Mouse (Mus musculus) myocyte (in vitro differentiated cells): ENCODE results near the gene Lypla2. TPM values are rescaled to one million over a fixed set of nuclear protein-coding genes. Genes with fewer than 3 reads are reported as not detected.

Source experiments
- H3K27me3 ChIP-seq: one replicate; pipeline ENCODE4 v1.6.1; 2011; ENCODE audit not compliant: control insufficient read depth, insufficient read depth, insufficient read length
- H3K36me3 ChIP-seq: one replicate; pipeline ENCODE4 v1.6.1; 2011; ENCODE audit not compliant: control insufficient read depth, insufficient read depth
- H3K4me2 ChIP-seq: one replicate; pipeline ENCODE4 v1.6.1; 2011; ENCODE audit warnings: low read depth, control low read depth
- H3K4me3 ChIP-seq: one replicate; pipeline ENCODE4 v1.5.1; 2011; ENCODE audit warnings: mild to moderate bottlenecking, control low read depth, moderate library complexity
- H3K79me2 ChIP-seq: one replicate; pipeline ENCODE4 v1.6.1; 2011; ENCODE audit not compliant: control insufficient read depth, insufficient read depth
- H3ac ChIP-seq: one replicate; pipeline ENCODE4 v1.6.1; 2011; ENCODE audit not compliant: control insufficient read depth, insufficient read length
- CEBPB ChIP-seq: IDR thresholded peaks from 2 replicates; pipeline ENCODE4 v1.6.1; 2011; ENCODE audit warnings: mild to moderate bottlenecking, moderate library complexity; ENCODE audit not compliant: poor library complexity, insufficient read depth, severe bottlenecking
- E2F4 ChIP-seq: IDR thresholded peaks from one replicate; pipeline ENCODE4 v1.6.1; 2011; ENCODE audit warnings: mild to moderate bottlenecking, control low read depth, moderate library complexity; ENCODE audit not compliant: insufficient read depth
- MAX ChIP-seq: IDR thresholded peaks from one replicate; pipeline ENCODE4 v1.6.1; 2011; ENCODE audit warnings: low read depth, mild to moderate bottlenecking, control low read depth
- MYOD1 ChIP-seq, 3 experiments: IDR thresholded peaks; one replicate each; pipeline ENCODE4 v1.6.1; 2011; ENCODE audit warnings: control low read depth in 2 of 3, low read depth in 2 of 3, mild to moderate bottlenecking in 2 of 3, moderate library complexity in 1 of 3; ENCODE audit not compliant: insufficient read length in 2 of 3, control insufficient read depth in 1 of 3
- MYOG ChIP-seq, 3 experiments: IDR thresholded peaks; one replicate each; pipeline ENCODE4 v1.6.1; 2011; ENCODE audit warnings: control low read depth in 2 of 3, low read depth in 2 of 3, mild to moderate bottlenecking in 2 of 3; ENCODE audit not compliant: insufficient read length in 2 of 3, control insufficient read depth in 1 of 3, insufficient read depth in 1 of 3
- POLR2A ChIP-seq: IDR thresholded peaks from one replicate; pipeline ENCODE4 v1.6.1; 2011; ENCODE audit warnings: low read depth, mild to moderate bottlenecking, control low read depth, moderate library complexity; ENCODE audit not compliant: insufficient read length
- POLR2AphosphoS2 ChIP-seq: IDR thresholded peaks from one replicate; pipeline ENCODE4 v1.6.1; 2011; ENCODE audit warnings: low read depth, control low read depth; ENCODE audit not compliant: insufficient read length
- REST ChIP-seq: IDR thresholded peaks from one replicate; pipeline ENCODE4 v1.6.1; 2011; ENCODE audit warnings: mild to moderate bottlenecking, control low read depth, moderate library complexity; ENCODE audit not compliant: insufficient read depth, insufficient read length
- SRF ChIP-seq: IDR thresholded peaks from one replicate; pipeline ENCODE4 v1.6.1; 2011; ENCODE audit warnings: low read depth; ENCODE audit not compliant: control insufficient read depth, insufficient read length
- TCF12 ChIP-seq: IDR thresholded peaks from one replicate; pipeline ENCODE4 v1.6.1; 2011; ENCODE audit warnings: mild to moderate bottlenecking, control low read depth; ENCODE audit not compliant: poor library complexity, insufficient read depth, severe bottlenecking
- TCF3 ChIP-seq: IDR thresholded peaks from one replicate; pipeline ENCODE4 v1.6.1; 2011; ENCODE audit warnings: low read depth, control low read depth; ENCODE audit not compliant: insufficient read length
- USF1 ChIP-seq: IDR thresholded peaks from one replicate; pipeline ENCODE4 v1.6.1; 2011; ENCODE audit warnings: low read depth, mild to moderate bottlenecking, control low read depth, moderate library complexity
- polyA plus RNA-seq: library from polyadenylated mRNA; unstranded; fragments of >200 nt; fragmentation: generic; extraction: Trizol; gene quantifications from one replicate; pipeline ENCODE4 v1.2.1, GENCODE M21; 2012; ENCODE audit warnings: missing spikeins

Lypla2 gene
- polyA plus RNA-seq, 1 experiment: 60.9 TPM

GRCm38 (mm10) chr4:135958354-135958753 lies 14.1 kb downstream of the Lypla2 start:
- no peak overlapping the region for H3K4me2 ChIP-seq
- peaks cover 5% of the 10 kb centered on the region for H3K36me3 ChIP-seq
- TF ChIP-seq TCF3: no peak
- TF ChIP-seq E2F4: no peak
- no peak for TF ChIP-seq USF1
- TF ChIP-seq REST: no peak
- no peak for TF ChIP-seq CEBPB
- TF ChIP-seq TCF12: no peak
- no peak for TF ChIP-seq POLR2A
- TF ChIP-seq MYOG (IDR thresholded peaks at IDR 0.05; ENCODE audit: control insufficient read depth in 1 of 3, insufficient read depth in 1 of 3, insufficient read length in 2 of 3, low read depth in 2 of 3): no peak
- no peak for TF ChIP-seq SRF
- no peak for TF ChIP-seq POLR2AphosphoS2
- TF ChIP-seq MYOD1 (IDR thresholded peaks at IDR 0.05; ENCODE audit: control insufficient read depth in 1 of 3, insufficient read length in 2 of 3, low read depth in 2 of 3): no peak
- no peak for TF ChIP-seq MAX
- H3K79me2 ChIP-seq: no peaks in the 10 kb centered on the region
- no peak overlapping the region for H3ac ChIP-seq
- no peak overlapping the region for H3K4me3 ChIP-seq
- no peaks in the 10 kb centered on the region for H3K27me3 ChIP-seq

- peaks cover 5% of the 10 kb centered on the region for H3K36me3 ChIP-seq
- TF ChIP-seq TCF12 (no peak), CEBPB (no peak), REST (no peak), MYOG (IDR thresholded peaks at IDR 0.05; ENCODE audit: control insufficient read depth in 1 of 3, insufficient read depth in 1 of 3, insufficient read length in 2 of 3, low read depth in 2 of 3) (no peak), MAX (no peak), POLR2AphosphoS2 (no peak), E2F4 (no peak), USF1 (no peak), TCF3 (no peak), MYOD1 (IDR thresholded peaks at IDR 0.05; ENCODE audit: control insufficient read depth in 1 of 3, insufficient read length in 2 of 3, low read depth in 2 of 3) (no peak), POLR2A (no peak)
- no peak overlapping the region for H3K4me3 ChIP-seq
- no peak overlapping the region for H3K4me2 ChIP-seq
- no peaks in the 10 kb centered on the region for H3K79me2 ChIP-seq
- H3K27me3 ChIP-seq: no peaks in the 10 kb centered on the region
- H3ac ChIP-seq: no peak overlapping the region
These were observed 16.5 kb downstream of the Lypla2 start for GRCm38 (mm10) chr4:135955886-135956285.

GRCm38 (mm10) chr4:135954241-135954640 lies 18.2 kb downstream of the Lypla2 start:
- TF ChIP-seq MAX (no peak), TCF12 (no peak), TCF3 (no peak), E2F4 (no peak), POLR2AphosphoS2 (no peak), REST (no peak), MYOD1 (IDR thresholded peaks at IDR 0.05; ENCODE audit: control insufficient read depth in 1 of 3, insufficient read length in 2 of 3, low read depth in 2 of 3) (no peak), POLR2A (no peak), CEBPB (no peak), USF1 (no peak), SRF (no peak), MYOG (IDR thresholded peaks at IDR 0.05; ENCODE audit: control insufficient read depth in 1 of 3, insufficient read depth in 1 of 3, insufficient read length in 2 of 3, low read depth in 2 of 3) (no peak)
- Histone ChIP-seq H3K79me2 (no peaks in the 10 kb centered on the region), H3K27me3 (no peaks in the 10 kb centered on the region), H3ac (no peak overlapping the region), H3K36me3 (no peaks in the 10 kb centered on the region), H3K4me3 (no peak overlapping the region), H3K4me2 (no peak overlapping the region)

GRCm38 (mm10) chr4:135953179-135953578 lies 19.2 kb downstream of the Lypla2 start:
- no peaks in the 10 kb centered on the region for H3K27me3 ChIP-seq
- no peaks in the 10 kb centered on the region for H3K36me3 ChIP-seq

GRCm38 (mm10) chr4:135951505-135951904 lies 20.9 kb downstream of the Lypla2 start:
- no peaks in the 10 kb centered on the region for H3K36me3 ChIP-seq
- TF ChIP-seq MYOG (IDR thresholded peaks at IDR 0.05; ENCODE audit: control insufficient read depth in 1 of 3, insufficient read depth in 1 of 3, insufficient read length in 2 of 3, low read depth in 2 of 3): no peak
- H3K4me2 ChIP-seq: no peak overlapping the region
- H3K27me3 ChIP-seq: no peaks in the 10 kb centered on the region
- H3ac ChIP-seq: no peak overlapping the region
- H3K79me2 ChIP-seq: peaks cover 18% of the 10 kb centered on the region
- no peak overlapping the region for H3K4me3 ChIP-seq

More at GRCm38 (mm10) chr4:135953179-135953578, 19.2 kb downstream of the Lypla2 start:
- no peak for TF ChIP-seq TCF12
- no peak for TF ChIP-seq CEBPB
- TF ChIP-seq USF1: no peak
- no peak for TF ChIP-seq SRF
- TF ChIP-seq POLR2A: no peak
- TF ChIP-seq REST: no peak
- TF ChIP-seq POLR2AphosphoS2: no peak
- no peak for TF ChIP-seq TCF3
- no peak for TF ChIP-seq MAX
- Histone ChIP-seq H3K4me2 (no peak overlapping the region), H3K79me2 (peaks cover 2% of the 10 kb centered on the region), H3ac (no peak overlapping the region), H3K4me3 (no peak overlapping the region)
